Mouse (Mus musculus): Measurements from ENCODE around the gene Cox7b.
"Not testable (repeated sequence)": the region's sequence is repeated elsewhere in the genome, so short reads cannot be mapped to it uniquely, and the experiment has no call there.

Cox7b gene

GRCm38 (mm10) chrX:106015571-106016322 lies at the start of gene Cox7b:
Cox7b (plus strand) TSS chrX:106015700.
- peak; percentile 56 to 75 for DNase-seq (ENCODE audit: low spot score in 2 of 2)

GRCm38 (mm10) chrX:106001605-106002004 lies 13.9 kb upstream of the Cox7b start:
- no peak for DNase-seq (ENCODE audit: low spot score in 2 of 2)

- DNase-seq (ENCODE audit: low spot score in 2 of 2): no peak
These were observed 4.7 kb upstream of the Cox7b start for GRCm38 (mm10) chrX:106010762-106011161.

- DNase-seq (ENCODE audit: low spot score in 2 of 2): peak; percentile 72 to 79
These were observed 3.9 kb upstream of the Cox7b start, which contains the start of gene Magt1 for GRCm38 (mm10) chrX:106011465-106012159. Magt1 (minus strand) TSS chrX:106011906.

- no peak for DNase-seq (ENCODE audit: low spot score in 2 of 2)
These were observed 2.9 kb upstream of the Cox7b start for GRCm38 (mm10) chrX:106012559-106012958.

- peak in 1 of 2 experiments; percentile 47 for DNase-seq (ENCODE audit: low spot score in 2 of 2)
These were observed 2.3 kb upstream of the Cox7b start for GRCm38 (mm10) chrX:106013217-106013616.

- DNase-seq (ENCODE audit: low spot score in 2 of 2): not testable (repeated sequence)
These were observed 641 bp upstream of the Cox7b start for GRCm38 (mm10) chrX:106014741-106015377.

- DNase-seq (ENCODE audit: low spot score in 2 of 2): no peak
These were observed 1.6 kb downstream of the Cox7b start for GRCm38 (mm10) chrX:106017102-106017501.

- no peak for DNase-seq (ENCODE audit: low spot score in 2 of 2)
These were observed 2.0 kb downstream of the Cox7b start for GRCm38 (mm10) chrX:106017516-106017915.

GRCm38 (mm10) chrX:106026418-106027342 lies 11.2 kb downstream of the Cox7b start, which contains the start of gene Atp7a:
Atp7a (plus strand) TSS chrX:106027276.
- peak; percentile 81 to 92 for DNase-seq (ENCODE audit: low spot score in 2 of 2)

- DNase-seq (ENCODE audit: low spot score in 2 of 2): no peak
These were observed 11.8 kb downstream of the Cox7b start for GRCm38 (mm10) chrX:106027343-106027674.

GRCm38 (mm10) chrX:106030176-106030575 lies 14.7 kb downstream of the Cox7b start:
- no peak for DNase-seq (ENCODE audit: low spot score in 2 of 2)

- DNase-seq (ENCODE audit: low spot score in 2 of 2): no peak
These were observed 15.6 kb downstream of the Cox7b start for GRCm38 (mm10) chrX:106031124-106031523.

- no peak for DNase-seq (ENCODE audit: low spot score in 2 of 2)
These were observed 20.2 kb downstream of the Cox7b start for GRCm38 (mm10) chrX:106035727-106036126.

GRCm38 (mm10) chrX:106037185-106037752 lies 21.8 kb downstream of the Cox7b start:
- DNase-seq (ENCODE audit: low spot score in 2 of 2): no peak

GRCm38 (mm10) chrX:106043863-106044617 lies 28.5 kb downstream of the Cox7b start:
- peak in 1 of 2 experiments; percentile 14 for DNase-seq (ENCODE audit: low spot score in 2 of 2)

- DNase-seq (ENCODE audit: low spot score in 2 of 2): no peak
These were observed 30.0 kb downstream of the Cox7b start for GRCm38 (mm10) chrX:106045455-106045854.

- DNase-seq (ENCODE audit: low spot score in 2 of 2): no peak
These were observed 30.4 kb downstream of the Cox7b start for GRCm38 (mm10) chrX:106045928-106046327.

- DNase-seq (ENCODE audit: low spot score in 2 of 2): no peak
These were observed 32.7 kb downstream of the Cox7b start for GRCm38 (mm10) chrX:106048191-106048590.
